Mouse (Mus musculus): ENCODE results near the gene Slc24a4. TPM values are rescaled to one million over a fixed set of nuclear protein-coding genes. Genes with fewer than 3 reads are reported as not detected.

Gene Slc24a4
- polyA plus RNA-seq, 1 experiment from 2014 or later = 0.49 TPM

DNA sequence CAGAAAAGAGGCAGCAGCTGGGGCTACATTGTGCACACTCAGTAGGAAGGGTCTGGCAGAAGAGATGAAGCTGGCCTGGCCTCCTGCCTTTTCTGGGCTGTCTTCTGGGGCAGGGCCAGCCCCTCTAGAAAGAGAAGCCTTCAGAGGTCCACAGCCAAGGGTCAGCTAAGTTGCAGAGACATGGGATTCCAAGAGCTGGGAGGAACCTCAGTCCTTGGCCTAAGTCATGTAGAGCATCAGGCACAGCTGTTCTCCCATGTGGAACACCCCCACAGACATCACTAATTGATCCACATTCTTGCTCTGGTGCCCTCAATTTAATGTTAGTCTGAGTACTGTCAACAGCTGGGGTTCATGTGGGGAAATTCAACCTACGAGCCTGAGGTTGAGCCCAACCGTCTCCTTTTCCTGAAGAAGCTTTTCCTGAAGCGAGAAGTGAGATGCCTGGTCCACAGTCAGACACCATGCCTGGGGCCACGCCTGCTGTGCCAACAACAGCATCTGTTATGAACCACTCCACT lies 174.4 kb downstream of the Slc24a4 start:
- Histone ChIP-seq H3K36me3 (no peaks in the 10 kb centered on the region), H3K9ac (no peak overlapping the region), H3K27ac (peak overlapping the region; percentile 46), H3K4me3 (replicated peaks) (no peak overlapping the region), H3K27me3 (replicated peaks) (no peaks in the 10 kb centered on the region), H3K4me2 (no peak overlapping the region), H3K4me1 (peaks cover 41% of the 10 kb centered on the region), H3K9me3 (no peaks in the 10 kb centered on the region)
- 48% methylated on average over 4 of the region's 4 CpGs for WGBS
- peak; percentile 51; the same call in 1 of the 2 replicates for ATAC-seq (ENCODE audit: insufficient read depth, low FRiP score, low read depth)

DNA sequence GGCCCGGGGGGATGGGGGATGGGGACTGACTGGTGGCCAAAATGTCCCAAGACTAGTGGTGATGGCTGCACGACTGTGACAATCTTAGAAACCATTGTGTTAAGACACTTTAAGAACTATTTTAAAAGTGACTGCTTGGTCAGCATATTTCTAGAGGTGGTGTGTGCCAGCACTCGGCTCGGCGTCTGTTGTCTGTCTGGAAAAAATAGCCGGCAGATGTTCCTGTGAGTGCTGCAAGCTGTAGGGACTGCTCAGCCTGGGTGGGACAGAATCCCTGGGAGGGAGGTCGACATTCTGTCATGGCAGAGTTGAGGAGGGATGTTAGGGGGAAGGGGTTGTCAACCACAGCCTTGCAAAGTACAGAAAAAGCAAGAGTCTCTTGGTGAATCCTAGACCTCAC lies 175.3 kb downstream of the Slc24a4 start:
- Histone ChIP-seq H3K27ac (0 out of 2 replicates have a peak overlapping the region, but pooled peaks have one; percentile 46), H3K36me3 (no peaks in the 10 kb centered on the region), H3K4me3 (replicated peaks) (no peak overlapping the region), H3K27me3 (replicated peaks) (no peaks in the 10 kb centered on the region), H3K4me1 (peaks cover 51% of the 10 kb centered on the region), H3K9me3 (no peaks in the 10 kb centered on the region), H3K9ac (no peak overlapping the region), H3K4me2 (no peak overlapping the region)
- WGBS = 17% methylated on average over 7 of the region's 7 CpGs
- ATAC-seq (ENCODE audit: insufficient read depth, low FRiP score, low read depth) = no peak

- H3K27me3 ChIP-seq (replicated peaks) = no peaks in the 10 kb centered on the region
- no peaks in the 10 kb centered on the region for H3K9me3 ChIP-seq
- no peak for ATAC-seq (ENCODE audit: insufficient read depth, low FRiP score, low read depth)
- H3K4me3 ChIP-seq (replicated peaks) = no peak overlapping the region
- no peaks in the 10 kb centered on the region; the same call in 1 of the 2 replicates for H3K36me3 ChIP-seq
- 40% methylated on average over 10 of the region's 10 CpGs for WGBS
- H3K9ac ChIP-seq = no peak overlapping the region
- no peak overlapping the region for H3K4me2 ChIP-seq
- H3K4me1 ChIP-seq = peaks cover 51% of the 10 kb centered on the region
- peak overlapping the region; percentile 40; the same call in 1 of the 2 replicates for H3K27ac ChIP-seq
These were observed 176.7 kb downstream of the Slc24a4 start for GRCm38 (mm10) chr12:102305069-102305836.

GRCm38 (mm10) chr12:102308001-102308456 lies 179.5 kb downstream of the Slc24a4 start:
- Histone ChIP-seq H3K4me3 (replicated peaks) (no peak overlapping the region), H3K36me3 (no peaks in the 10 kb centered on the region; the same call in 1 of the 2 replicates), H3K4me2 (no peak overlapping the region), H3K9ac (no peak overlapping the region), H3K27me3 (replicated peaks) (no peaks in the 10 kb centered on the region), H3K27ac (peak overlapping the region; percentile 59), H3K9me3 (no peaks in the 10 kb centered on the region), H3K4me1 (peaks cover 33% of the 10 kb centered on the region)
- WGBS = 30% methylated on average over 6 of the region's 6 CpGs
- 0 out of 2 replicates have a peak, but pooled peaks have one; percentile 2 for ATAC-seq (ENCODE audit: insufficient read depth, low FRiP score, low read depth)

- no peaks in the 10 kb centered on the region for H3K9me3 ChIP-seq
- WGBS = 40% methylated on average over 16 of the region's 16 CpGs
- peaks cover 28% of the 10 kb centered on the region for H3K4me1 ChIP-seq
- ATAC-seq (ENCODE audit: insufficient read depth, low FRiP score, low read depth) = peak; percentile 12; the same call in 1 of the 2 replicates
- no peaks in the 10 kb centered on the region for H3K27me3 ChIP-seq (replicated peaks)
- H3K27ac ChIP-seq = peak overlapping the region; percentile 59
- H3K36me3 ChIP-seq = no peaks in the 10 kb centered on the region; the same call in 1 of the 2 replicates
- no peak overlapping the region for H3K4me2 ChIP-seq
- no peak overlapping the region for H3K4me3 ChIP-seq (replicated peaks)
- no peak overlapping the region for H3K9ac ChIP-seq
These were observed 180.0 kb downstream of the Slc24a4 start for GRCm38 (mm10) chr12:102308457-102309011.

DNA sequence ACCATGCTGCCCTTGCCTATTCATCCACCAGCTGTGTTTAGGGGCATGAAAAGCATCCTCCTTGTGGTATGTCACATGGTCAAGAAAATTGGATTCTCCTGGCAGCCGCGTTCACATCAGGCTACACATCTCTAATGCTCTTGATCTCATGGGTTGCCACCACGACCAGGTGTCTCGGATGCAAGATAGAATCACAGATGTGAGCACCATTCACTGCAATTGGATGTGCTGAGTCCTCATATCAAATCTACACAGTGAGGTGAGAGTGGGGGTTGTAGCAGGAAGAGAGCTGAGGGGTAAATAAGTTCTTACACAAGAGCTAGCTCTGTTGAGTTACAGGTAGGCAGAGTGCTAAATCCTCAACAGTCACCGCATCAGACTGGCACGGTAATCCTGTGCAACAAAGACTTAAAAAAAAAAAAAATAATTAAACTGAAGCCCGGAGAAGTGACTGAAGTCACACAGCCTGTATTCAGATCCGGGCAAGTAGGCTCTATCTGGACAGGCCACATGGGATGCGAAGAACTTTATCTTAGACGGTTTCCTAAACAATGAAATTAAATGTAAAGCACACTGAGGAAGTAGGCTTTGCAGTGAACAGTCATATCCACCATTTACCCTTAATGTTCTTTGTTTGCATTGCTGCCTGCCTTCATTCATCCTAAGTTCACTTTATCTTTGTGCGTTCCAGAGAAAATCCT lies 180.7 kb downstream of the Slc24a4 start:
- no peaks in the 10 kb centered on the region for H3K9me3 ChIP-seq
- peaks cover 26% of the 10 kb centered on the region for H3K4me1 ChIP-seq
- no peaks in the 10 kb centered on the region; the same call in 1 of the 2 replicates for H3K36me3 ChIP-seq
- H3K27ac ChIP-seq = no peak overlapping the region
- no peak overlapping the region for H3K9ac ChIP-seq
- H3K4me2 ChIP-seq = no peak overlapping the region
- no peak for ATAC-seq (ENCODE audit: insufficient read depth, low FRiP score, low read depth)
- H3K4me3 ChIP-seq (replicated peaks) = no peak overlapping the region
- WGBS = 85% methylated on average over 11 of the region's 11 CpGs
- H3K27me3 ChIP-seq (replicated peaks) = no peaks in the 10 kb centered on the region

DNA sequence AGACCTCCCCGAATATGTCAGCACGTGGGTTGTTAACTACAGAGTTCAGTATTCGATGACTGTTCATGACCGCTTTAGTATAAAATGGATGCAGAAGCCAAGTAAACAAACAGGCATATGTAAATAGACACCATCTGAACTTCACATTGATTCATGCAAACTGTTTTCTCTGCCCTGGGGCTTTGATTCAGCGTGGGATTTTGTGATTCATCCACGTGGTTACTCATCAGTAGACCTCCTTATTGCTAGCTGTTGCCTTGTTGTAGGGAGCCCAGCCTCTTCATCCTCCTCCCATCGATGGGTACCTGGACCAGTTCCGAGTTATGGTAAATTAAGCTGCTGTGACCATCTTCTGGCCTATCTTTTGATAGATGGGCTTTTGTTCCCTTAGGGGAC lies 181.3 kb downstream of the Slc24a4 start:
- Histone ChIP-seq H3K9me3 (no peaks in the 10 kb centered on the region), H3K36me3 (no peaks in the 10 kb centered on the region; the same call in 1 of the 2 replicates), H3K9ac (no peak overlapping the region), H3K4me3 (replicated peaks) (no peak overlapping the region), H3K4me2 (no peak overlapping the region), H3K27me3 (replicated peaks) (no peaks in the 10 kb centered on the region), H3K4me1 (peaks cover 23% of the 10 kb centered on the region), H3K27ac (no peak overlapping the region)
- ATAC-seq (ENCODE audit: insufficient read depth, low FRiP score, low read depth) = no peak
- 78% methylated on average over 8 of the region's 8 CpGs for WGBS

DNA sequence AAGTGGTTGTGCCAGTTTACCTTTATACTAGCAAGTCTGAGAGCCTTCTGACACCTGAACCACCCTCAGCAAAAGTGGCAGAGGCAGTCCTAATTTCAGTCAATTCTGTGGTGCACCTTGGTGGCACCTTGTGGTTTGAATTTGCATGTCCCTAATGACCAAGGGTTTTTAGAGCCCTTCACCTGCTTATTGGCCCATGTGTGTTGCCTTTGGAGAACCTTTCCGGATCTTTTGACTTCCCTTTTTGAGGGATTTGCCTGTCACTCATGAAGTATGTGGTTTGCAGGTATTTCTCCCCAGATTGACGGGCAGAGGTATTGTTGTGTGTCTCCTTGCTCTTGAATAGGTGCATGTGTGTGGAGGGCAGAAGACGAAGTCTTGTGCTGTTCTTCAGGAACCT lies 181.7 kb downstream of the Slc24a4 start:
- no peaks in the 10 kb centered on the region for H3K27me3 ChIP-seq (replicated peaks)
- ATAC-seq (ENCODE audit: insufficient read depth, low FRiP score, low read depth) = no peak
- WGBS = 85% methylated on average over 3 of the region's 3 CpGs

GRCm38 (mm10) chr12:102311454-102311853 lies 182.9 kb downstream of the Slc24a4 start:
- peaks cover 16% of the 10 kb centered on the region for H3K4me1 ChIP-seq
- 79% methylated on average over 5 of the region's 5 CpGs for WGBS
- H3K36me3 ChIP-seq = no peaks in the 10 kb centered on the region; the same call in 1 of the 2 replicates
- no peak for ATAC-seq (ENCODE audit: insufficient read depth, low FRiP score, low read depth)
- no peak overlapping the region for H3K9ac ChIP-seq
- no peak overlapping the region for H3K27ac ChIP-seq
- no peaks in the 10 kb centered on the region for H3K9me3 ChIP-seq
- no peaks in the 10 kb centered on the region for H3K27me3 ChIP-seq (replicated peaks)
- no peak overlapping the region for H3K4me3 ChIP-seq (replicated peaks)
- no peak overlapping the region for H3K4me2 ChIP-seq

More for the DNA sequence above, 181.7 kb downstream of the Slc24a4 start:
- Histone ChIP-seq H3K4me1 (peaks cover 18% of the 10 kb centered on the region), H3K9me3 (no peaks in the 10 kb centered on the region), H3K9ac (no peak overlapping the region), H3K4me3 (replicated peaks) (no peak overlapping the region), H3K36me3 (no peaks in the 10 kb centered on the region; the same call in 1 of the 2 replicates), H3K27ac (no peak overlapping the region), H3K4me2 (no peak overlapping the region)

Measured in stomach, embryonic 15.5 days (tissue).